Mouse (Mus musculus) neural tube, embryonic 13.5 days (tissue): ENCODE results near the gene Fcgbp. TPM values are rescaled to one million over a fixed set of nuclear protein-coding genes. Genes with fewer than 3 reads are reported as not detected.
A peak's percentile ranks its signal among the peaks of the same experiment; 100 is the strongest.

Experiments used
- ATAC-seq: fragments of 200-750 bp; cut with Nextera tagmentation; 2 replicates; pipeline ENCODE4 v1.8.0; 2017; ENCODE audit warnings: low read depth, mild to moderate bottlenecking, moderate TSS enrichment, moderate library complexity
- H3K27ac ChIP-seq: fragments of 300-500 bp; sonication (generic); replicated peaks from 2 replicates; pipeline ENCODE4 v1.5.1; 2015; ENCODE audit warnings: moderate library complexity, mild to moderate bottlenecking, inconsistent platforms
- H3K27me3 ChIP-seq: fragments of 300-500 bp; sonication (generic); 2 replicates; pipeline ENCODE4 v1.6.1; 2015; ENCODE audit warnings: mild to moderate bottlenecking, inconsistent platforms
- H3K36me3 ChIP-seq: fragments of 300-500 bp; sonication (generic); 2 replicates; pipeline ENCODE4 v1.6.1; 2015; ENCODE audit warnings: mild to moderate bottlenecking, inconsistent platforms
- H3K4me1 ChIP-seq: fragments of 300-500 bp; sonication (generic); replicated peaks from 2 replicates; pipeline ENCODE4 v1.6.1; 2015; ENCODE audit warnings: inconsistent platforms
- H3K4me2 ChIP-seq: fragments of 300-500 bp; sonication (generic); 2 replicates; pipeline ENCODE4 v1.6.1; 2015; ENCODE audit warnings: inconsistent platforms, mild to moderate bottlenecking, moderate library complexity
- H3K4me3 ChIP-seq: fragments of 300-500 bp; sonication (generic); 2 replicates; pipeline ENCODE4 v1.5.1; 2015; ENCODE audit warnings: mild to moderate bottlenecking, inconsistent platforms
- H3K9ac ChIP-seq: fragments of 300-500 bp; sonication (generic); 2 replicates; pipeline ENCODE4 v1.6.1; 2015; ENCODE audit warnings: moderate library complexity, mild to moderate bottlenecking, inconsistent platforms
- H3K9me3 ChIP-seq: fragments of 300-500 bp; sonication (generic); 2 replicates; pipeline ENCODE4 v1.6.1; 2016; ENCODE audit warnings: inconsistent platforms
- WGBS: fragments of 180-500 bp; shearing (Covaris S2); methylation state at CpG from one replicate; pipeline ENCODE4 v1.1.7; 2015; 5-methylcytosine and 5-hydroxymethylcytosine counted together
- polyA plus RNA-seq: library from polyadenylated mRNA; unstranded; fragments of >200 nt; fragmentation: Nextera tagmentation; extraction: Ambion mirVana; gene quantifications from 2 replicates; pipeline ENCODE4 v1.2.1, GENCODE M21; 2015

The Fcgbp gene
- polyA plus RNA-seq = 0.14 TPM in 1 of 2 replicates, not detected in the other

DNA sequence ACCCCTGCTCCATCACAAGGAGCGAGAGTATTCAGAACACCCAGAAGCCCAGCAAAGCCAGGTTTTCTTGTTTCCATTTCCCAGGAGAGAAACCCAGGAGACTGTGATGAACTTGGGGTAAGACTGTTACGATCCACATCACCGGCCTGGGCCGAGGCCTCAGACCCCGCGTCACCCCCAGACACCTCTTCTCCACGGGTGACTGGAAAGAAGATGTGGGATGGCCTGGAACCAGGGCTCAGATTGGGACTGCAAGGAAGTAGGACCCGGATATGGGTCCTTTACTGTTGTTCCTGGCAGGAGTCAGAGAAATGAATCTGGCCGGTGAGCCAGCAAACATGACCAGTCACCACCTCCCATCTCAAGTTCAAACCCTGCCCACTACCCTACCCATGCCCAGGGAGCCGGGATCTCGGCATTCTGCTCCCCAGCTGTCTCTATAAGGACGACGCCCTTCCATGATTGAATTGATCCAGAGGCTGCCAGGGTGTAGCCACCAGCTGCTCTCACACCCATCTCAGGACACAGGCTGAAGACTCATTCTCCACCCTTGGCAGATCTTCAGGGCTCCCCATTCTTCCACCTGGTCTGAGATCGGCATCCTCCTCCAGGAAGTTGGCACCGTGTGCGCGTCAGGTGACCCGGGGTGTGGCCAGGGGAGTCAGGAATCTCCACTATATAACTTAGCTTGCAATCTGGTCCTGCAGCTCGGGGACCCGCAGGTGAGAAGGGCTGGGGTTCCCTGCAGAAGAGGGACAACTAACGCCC is at the start of gene Fcgbp:
Fcgbp (plus strand) TSS at position 706 of the 768 bp plus-strand sequence.
- Histone ChIP-seq H3K36me3 (no peaks in the 10 kb centered on the region), H3K27me3 (no peaks in the 10 kb centered on the region), H3K4me3 (no peak within 1 kb of the TSS), H3K9me3 (no peaks in the 10 kb centered on the region), H3K4me1 (no peaks in the 10 kb centered on the region), H3K27ac (no peak within 1 kb of the TSS), H3K9ac (no peak within 1 kb of the TSS), H3K4me2 (no peak within 1 kb of the TSS)
- no peak for ATAC-seq
- 85% methylated on average over 21 of the region's 21 CpGs for WGBS

DNA sequence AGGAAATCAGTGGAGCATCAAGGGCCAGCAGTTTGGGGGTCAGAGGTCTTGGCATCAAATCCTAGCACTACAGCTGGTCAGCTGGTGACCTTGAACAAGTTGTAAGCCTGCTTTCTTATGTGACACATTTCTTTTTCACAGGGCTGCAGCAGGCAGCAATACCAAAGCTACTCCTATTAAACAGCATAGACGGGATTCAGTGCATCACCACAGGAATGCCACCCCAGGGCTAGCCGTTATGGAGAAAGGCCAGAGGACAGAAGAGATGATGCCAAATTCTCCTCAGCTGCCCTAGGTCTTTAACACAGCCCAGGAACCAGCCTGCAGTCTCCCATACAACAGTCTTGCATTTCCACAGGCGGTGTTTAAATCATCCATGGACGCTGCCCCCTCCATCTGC is 26.5 kb upstream of the Fcgbp start:
- Histone ChIP-seq H3K27me3 (no peaks in the 10 kb centered on the region), H3K27ac (no peak overlapping the region), H3K9me3 (no peaks in the 10 kb centered on the region), H3K4me3 (no peak overlapping the region), H3K9ac (no peak overlapping the region), H3K4me2 (no peak overlapping the region), H3K4me1 (peaks cover 12% of the 10 kb centered on the region), H3K36me3 (peaks cover 93% of the 10 kb centered on the region)
- ATAC-seq = no peak
- WGBS = 91% methylated on average over 4 of the region's 4 CpGs

DNA sequence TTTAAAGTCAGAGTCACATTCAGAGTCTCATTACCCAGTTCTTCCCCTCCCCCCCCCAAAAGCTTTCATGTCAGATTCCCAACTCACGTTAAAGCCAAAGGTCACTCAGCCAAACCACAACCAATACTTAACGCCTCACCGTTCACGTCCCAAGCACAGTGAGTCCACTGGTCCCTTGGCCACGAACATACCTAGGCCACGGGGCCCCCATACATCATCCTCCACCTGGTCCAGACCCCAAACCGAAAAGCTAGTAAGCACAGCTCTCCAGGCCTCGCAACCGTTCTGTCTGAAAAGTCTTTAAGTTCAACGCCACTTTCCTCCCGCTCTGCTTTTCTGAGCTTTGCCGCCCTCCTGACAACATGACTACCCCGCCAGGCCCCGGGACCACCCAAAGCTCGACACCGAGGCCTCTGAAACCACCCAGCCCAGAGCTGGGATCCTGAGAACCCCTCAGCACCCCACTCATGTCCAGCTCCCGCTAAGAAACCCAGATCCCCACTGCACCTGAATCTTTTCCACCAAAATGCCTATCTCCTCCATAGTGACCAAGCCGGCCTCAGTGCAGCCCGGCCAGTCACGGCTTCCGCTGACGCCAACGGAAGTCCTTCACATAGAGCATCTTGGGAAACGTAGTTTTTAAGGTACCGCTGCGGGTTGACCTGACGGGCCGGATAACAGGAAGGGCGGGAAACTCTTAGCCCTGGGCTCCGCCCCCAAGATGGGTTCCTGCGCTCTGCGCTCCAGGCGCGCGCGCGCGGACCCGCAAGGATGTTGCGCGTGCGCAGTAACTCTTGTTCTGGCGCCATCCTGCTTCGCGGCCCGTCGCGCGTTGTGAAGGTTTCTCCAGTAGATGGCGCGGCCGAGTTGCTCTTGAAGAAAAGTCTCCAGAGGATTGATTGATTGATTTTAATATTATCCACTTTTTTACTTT is 21.3 kb upstream of the Fcgbp start, which contains the start of gene Psmc4:
Psmc4 (minus strand) TSS at position 626 of the 934 bp plus-strand sequence.
- Histone ChIP-seq H3K27ac (0 out of 2 replicates have a peak within 1 kb of the TSS, but pooled peaks have one; percentile 10), H3K9me3 (no peaks in the 10 kb centered on the region), H3K4me1 (peaks cover 17% of the 10 kb centered on the region), H3K36me3 (peaks cover 41% of the 10 kb centered on the region), H3K9ac (peak within 1 kb of the TSS; percentile 85), H3K4me3 (peak within 1 kb of the TSS; percentile 70), H3K4me2 (peak within 1 kb of the TSS; percentile 89), H3K27me3 (no peaks in the 10 kb centered on the region)
- under 1% methylated on average over 52 of the region's 52 CpGs for WGBS
- peak; percentile 97 for ATAC-seq

DNA sequence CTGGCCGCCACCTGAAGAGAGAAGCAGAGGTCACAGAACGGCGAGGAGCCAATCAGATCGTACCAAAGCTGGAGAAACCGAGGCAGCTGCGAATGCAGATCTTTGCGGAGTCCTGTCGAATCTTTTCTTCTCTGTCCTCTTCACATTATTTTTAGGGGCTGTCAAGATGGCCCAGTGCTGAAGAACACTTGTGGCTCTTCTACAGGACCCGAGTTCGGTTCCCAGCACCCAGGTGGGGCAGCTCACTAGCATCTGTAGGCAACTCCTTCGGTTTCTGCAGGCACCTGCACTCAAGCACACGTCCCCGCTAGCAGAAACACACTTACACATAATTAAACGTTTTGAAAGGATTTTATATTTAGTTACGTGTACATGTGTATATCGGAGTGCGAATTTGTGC is 20.5 kb upstream of the Fcgbp start:
- H3K4me3 ChIP-seq = peak overlapping the region; percentile 70; the same call in 1 of the 2 replicates
- H3K9ac ChIP-seq = peak overlapping the region; percentile 32; the same call in 1 of the 2 replicates

DNA sequence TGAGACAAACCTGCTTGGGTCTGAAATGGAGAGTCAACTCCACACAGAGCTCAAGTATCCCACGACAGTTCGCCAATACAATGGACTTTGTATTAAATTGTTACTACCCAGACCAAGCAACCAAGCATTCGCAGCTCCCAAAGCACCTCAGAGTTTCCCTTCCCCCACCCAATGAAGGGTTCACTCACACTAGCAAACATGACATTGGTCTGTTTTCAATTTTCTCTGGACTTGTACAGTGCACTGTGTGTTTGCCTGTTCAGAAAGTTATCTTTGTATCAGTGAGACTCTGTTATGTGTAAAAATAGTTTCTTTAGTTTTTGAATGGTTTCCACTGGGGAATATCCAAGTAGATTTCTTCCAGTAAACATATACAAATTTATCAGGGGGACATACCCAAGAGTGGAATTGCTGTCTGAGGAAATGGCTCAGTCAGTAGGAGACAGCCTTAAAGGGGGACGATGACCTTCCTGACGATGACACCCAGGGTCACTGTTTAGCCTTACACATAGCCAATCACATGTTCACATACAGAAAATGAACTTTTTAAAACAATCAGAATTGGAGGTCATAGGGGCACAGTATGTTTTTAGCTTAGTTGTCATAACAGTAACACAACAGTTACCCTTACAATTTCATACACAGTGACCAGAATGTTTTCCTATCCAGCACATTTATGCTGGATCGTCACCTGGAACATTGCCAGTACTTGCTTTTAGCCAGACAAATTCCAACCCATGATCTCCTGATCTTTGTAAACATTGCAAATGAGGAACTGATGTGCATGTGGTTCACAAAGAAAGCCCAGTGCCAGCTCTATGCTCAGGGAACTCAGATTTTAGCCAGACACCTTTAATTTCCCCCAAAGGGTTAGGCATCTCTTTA is 17.7 kb upstream of the Fcgbp start:
- Histone ChIP-seq H3K27me3 (no peaks in the 10 kb centered on the region), H3K4me3 (no peak overlapping the region), H3K4me2 (no peak overlapping the region), H3K27ac (no peak overlapping the region), H3K4me1 (peaks cover 16% of the 10 kb centered on the region), H3K9me3 (no peaks in the 10 kb centered on the region), H3K36me3 (peaks cover 6% of the 10 kb centered on the region), H3K9ac (no peak overlapping the region)
- 77% methylated on average over 6 of the region's 6 CpGs for WGBS
- ATAC-seq = no peak

More for the DNA sequence above, 20.5 kb upstream of the Fcgbp start:
- Histone ChIP-seq H3K4me2 (peak overlapping the region; percentile 41), H3K36me3 (peaks cover 32% of the 10 kb centered on the region), H3K27ac (no peak overlapping the region), H3K27me3 (no peaks in the 10 kb centered on the region), H3K4me1 (peaks cover 17% of the 10 kb centered on the region), H3K9me3 (no peaks in the 10 kb centered on the region)
- WGBS = 60% methylated on average over 17 of the region's 17 CpGs
- ATAC-seq = no peak

DNA sequence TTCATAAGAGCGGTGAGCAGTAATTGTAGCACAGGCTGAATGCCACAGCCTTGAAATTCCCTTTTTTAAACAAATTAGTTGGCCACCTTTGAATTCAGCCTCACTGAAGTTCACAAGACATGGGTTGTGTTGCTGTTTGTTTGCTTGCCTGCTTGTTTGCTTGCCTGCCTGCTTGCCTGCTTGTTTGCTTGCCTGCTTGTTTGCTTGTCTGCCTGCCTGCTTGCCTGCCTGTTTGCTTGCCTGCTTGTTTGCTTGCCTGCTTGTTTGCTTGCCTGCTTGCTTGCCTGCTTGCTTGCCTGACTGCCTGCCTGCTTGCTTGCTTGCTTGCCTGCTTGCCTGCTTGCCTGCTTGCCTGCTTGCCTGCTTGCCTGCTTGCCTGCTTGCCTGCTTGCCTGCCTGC is 11.1 kb upstream of the Fcgbp start:
- H3K9me3 ChIP-seq = peaks cover 5% of the 10 kb centered on the region; the same call in 1 of the 2 replicates
- WGBS = 93% methylated on average over 1 of the region's 1 CpGs
- no peak overlapping the region for H3K4me2 ChIP-seq
- no peak overlapping the region for H3K27ac ChIP-seq
- H3K9ac ChIP-seq = no peak overlapping the region
- H3K27me3 ChIP-seq = 0 out of 2 replicates have a peak, but pooled peaks cover 3% of the 10 kb centered on the region
- ATAC-seq = no peak
- H3K4me3 ChIP-seq = no peak overlapping the region
- H3K36me3 ChIP-seq = no peaks in the 10 kb centered on the region
- H3K4me1 ChIP-seq = no peaks in the 10 kb centered on the region

DNA sequence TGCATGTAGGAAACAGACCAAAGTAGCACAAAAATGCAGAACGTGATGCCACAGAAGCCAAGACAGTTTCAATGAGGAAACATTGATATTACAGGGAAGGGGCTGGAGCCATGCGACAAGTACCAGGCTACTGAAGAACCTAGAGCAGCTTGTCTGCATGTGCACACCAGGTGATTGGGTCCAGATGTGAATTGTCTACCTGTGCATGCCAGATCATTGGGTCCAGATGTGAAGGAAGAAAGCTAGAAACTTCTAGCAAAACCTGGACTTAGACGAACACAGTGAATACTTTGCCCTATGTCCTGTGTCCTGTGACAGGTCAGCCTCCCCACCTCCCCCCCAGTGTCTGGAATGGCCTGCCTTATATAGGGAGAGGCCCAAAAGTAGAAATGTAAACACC is 2.4 kb upstream of the Fcgbp start:
- H3K27me3 ChIP-seq = peaks cover 3% of the 10 kb centered on the region; the same call in 1 of the 2 replicates
- no peak for ATAC-seq
- H3K27ac ChIP-seq = no peak overlapping the region
- no peak overlapping the region for H3K9ac ChIP-seq
- no peak overlapping the region for H3K4me3 ChIP-seq
- H3K9me3 ChIP-seq = no peaks in the 10 kb centered on the region
- H3K36me3 ChIP-seq = no peaks in the 10 kb centered on the region
- 89% methylated on average over 3 of the region's 3 CpGs for WGBS
- no peaks in the 10 kb centered on the region for H3K4me1 ChIP-seq
- no peak overlapping the region for H3K4me2 ChIP-seq

DNA sequence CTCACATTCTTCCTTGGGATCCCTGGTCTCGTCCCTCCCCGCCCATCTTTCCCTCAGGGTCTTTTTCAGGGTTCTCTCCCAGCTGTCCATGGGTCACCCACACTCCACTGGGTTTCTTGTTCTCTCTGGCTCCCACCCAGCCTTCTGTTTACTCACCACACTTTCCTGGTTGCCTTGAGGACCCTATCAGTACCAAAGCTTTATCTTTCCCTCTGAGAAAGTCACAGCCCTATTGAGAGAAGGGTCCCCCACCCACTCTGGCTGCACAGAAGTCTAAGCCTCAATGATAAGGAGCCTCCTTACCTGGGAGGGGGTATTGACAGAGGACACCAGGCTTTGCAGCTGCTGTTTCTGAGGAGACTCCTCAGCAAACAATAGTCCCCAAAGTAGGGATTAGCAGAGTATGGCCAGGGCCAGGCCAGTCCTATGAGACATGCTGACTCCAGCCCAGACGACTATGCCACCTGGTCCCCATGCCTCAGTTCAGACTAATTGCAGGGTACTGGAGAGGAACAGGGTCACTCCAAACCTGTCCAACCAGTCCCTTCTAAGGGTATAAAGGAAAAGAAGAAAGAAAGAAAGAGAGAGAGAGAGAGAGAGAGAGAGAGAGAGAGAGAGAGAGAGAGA is 1.4 kb upstream of the Fcgbp start:
- Histone ChIP-seq H3K4me1 (no peaks in the 10 kb centered on the region), H3K27ac (no peak overlapping the region), H3K36me3 (no peaks in the 10 kb centered on the region), H3K4me3 (no peak overlapping the region), H3K9me3 (no peaks in the 10 kb centered on the region), H3K27me3 (peaks cover under 1% of the 10 kb centered on the region; the same call in 1 of the 2 replicates), H3K4me2 (no peak overlapping the region), H3K9ac (no peak overlapping the region)
- ATAC-seq = no peak
- WGBS = 55% methylated on average over 3 of the region's 3 CpGs

DNA sequence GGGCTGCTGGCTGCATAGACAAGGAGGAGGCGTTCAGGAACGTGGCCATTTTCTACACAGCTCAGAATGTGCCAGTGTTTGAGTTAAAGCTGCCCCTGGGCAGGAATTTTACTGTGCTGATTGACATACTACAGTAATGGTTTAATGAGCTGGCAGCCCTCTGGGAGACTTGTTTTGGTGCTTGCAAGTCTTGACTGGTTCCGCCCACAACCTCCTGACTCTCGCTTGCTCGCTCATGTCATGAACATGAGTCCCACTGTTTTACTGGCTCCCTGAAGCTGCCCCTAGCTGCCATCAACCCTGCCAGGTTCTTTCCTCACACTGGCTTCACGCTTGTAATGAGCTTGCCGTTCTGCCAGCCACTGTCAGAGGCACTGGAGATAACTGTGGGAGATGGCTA is 13.2 kb downstream of the Fcgbp start:
- no peak for ATAC-seq
- H3K4me3 ChIP-seq = no peak overlapping the region
- H3K4me1 ChIP-seq = no peaks in the 10 kb centered on the region
- no peaks in the 10 kb centered on the region for H3K9me3 ChIP-seq
- no peak overlapping the region for H3K4me2 ChIP-seq
- no peaks in the 10 kb centered on the region for H3K27me3 ChIP-seq
- no peak overlapping the region for H3K9ac ChIP-seq
- 61% methylated on average over 7 of the region's 7 CpGs for WGBS
- H3K36me3 ChIP-seq = no peaks in the 10 kb centered on the region
- H3K27ac ChIP-seq = no peak overlapping the region

DNA sequence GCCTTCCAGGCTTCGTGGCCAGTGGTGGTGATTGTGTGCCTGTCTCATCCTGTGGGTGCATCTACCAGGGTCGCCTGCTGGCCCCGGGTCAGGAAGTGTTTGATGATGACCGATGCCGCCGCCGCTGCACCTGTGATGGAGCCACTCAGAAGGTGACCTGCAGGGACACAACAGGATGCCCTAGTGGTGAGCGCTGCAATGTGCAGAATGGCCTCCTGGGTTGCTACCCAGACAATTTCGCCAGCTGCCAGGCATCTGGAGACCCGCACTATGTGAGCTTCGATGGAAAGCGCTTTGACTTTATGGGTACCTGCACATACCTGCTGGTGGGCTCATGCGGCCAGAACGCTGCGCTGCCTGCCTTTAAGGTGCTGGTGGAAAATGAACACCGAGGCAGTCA is 15.2 kb downstream of the Fcgbp start:
- no peak for ATAC-seq
- H3K4me3 ChIP-seq = no peak overlapping the region
- H3K4me2 ChIP-seq = no peak overlapping the region
- no peak overlapping the region for H3K9ac ChIP-seq
- H3K27me3 ChIP-seq = no peaks in the 10 kb centered on the region
- 84% methylated on average over 16 of the region's 16 CpGs for WGBS
- no peaks in the 10 kb centered on the region for H3K9me3 ChIP-seq
- no peaks in the 10 kb centered on the region for H3K36me3 ChIP-seq
- H3K27ac ChIP-seq = no peak overlapping the region
- no peaks in the 10 kb centered on the region for H3K4me1 ChIP-seq

DNA sequence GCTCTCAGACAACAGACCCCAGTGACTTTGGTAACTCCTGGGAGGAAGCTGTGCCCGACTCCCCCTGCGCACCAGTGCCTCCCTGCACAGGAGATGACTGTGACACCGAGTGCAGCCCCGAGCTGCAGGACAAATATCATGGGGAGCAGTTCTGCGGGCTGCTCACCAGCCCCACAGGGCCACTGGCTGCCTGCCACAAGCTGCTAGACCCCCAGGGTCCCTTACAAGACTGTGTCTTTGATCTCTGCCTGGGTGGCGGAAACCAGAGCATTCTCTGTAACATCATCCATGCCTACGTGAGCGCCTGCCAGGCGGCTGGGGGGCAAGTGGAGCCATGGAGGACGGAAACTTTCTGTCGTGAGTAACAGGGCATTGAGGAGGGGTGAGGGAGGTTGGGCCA is 22.5 kb downstream of the Fcgbp start:
- no peak overlapping the region for H3K27ac ChIP-seq
- ATAC-seq = no peak
- no peak overlapping the region for H3K4me3 ChIP-seq
- H3K4me1 ChIP-seq = no peaks in the 10 kb centered on the region
- no peaks in the 10 kb centered on the region for H3K9me3 ChIP-seq
- H3K9ac ChIP-seq = no peak overlapping the region
- H3K4me2 ChIP-seq = no peak overlapping the region
- WGBS = 37% methylated on average over 11 of the region's 11 CpGs
- no peaks in the 10 kb centered on the region for H3K36me3 ChIP-seq
- no peaks in the 10 kb centered on the region for H3K27me3 ChIP-seq
